Mouse (Mus musculus) stomach, embryonic 16.5 days (tissue): ENCODE results near the gene Tldc2. TPM values are rescaled to one million over a fixed set of nuclear protein-coding genes. Genes with fewer than 3 reads are reported as not detected.

Source experiments
- ATAC-seq: fragments of 200-750 bp; cut with Nextera tagmentation; 2 replicates; pipeline ENCODE4 v1.8.0; 2017; ENCODE audit warnings: moderate number of reproducible peaks, moderate TSS enrichment; ENCODE audit not compliant: insufficient read depth, low FRiP score
- H3K27ac ChIP-seq: fragments of 300-500 bp; sonication (generic); 2 replicates; pipeline ENCODE4 v1.5.1; 2014; ENCODE audit warnings: low read length
- H3K27me3 ChIP-seq: fragments of 300-500 bp; sonication (generic); 2 replicates; pipeline ENCODE4 v1.6.1; 2014; ENCODE audit warnings: low read length, control low read depth, mixed read lengths; ENCODE audit not compliant: control insufficient read depth, insufficient read depth
- H3K36me3 ChIP-seq: fragments of 300-500 bp; sonication (generic); 2 replicates; pipeline ENCODE4 v1.6.1; 2014; ENCODE audit warnings: low read length; ENCODE audit not compliant: control insufficient read depth, insufficient read depth
- H3K4me1 ChIP-seq: fragments of 300-500 bp; sonication (generic); 2 replicates; pipeline ENCODE4 v1.6.1; 2014; ENCODE audit warnings: low read length, control low read depth, mixed read lengths; ENCODE audit not compliant: control insufficient read depth, insufficient read depth
- H3K4me2 ChIP-seq: fragments of 300-500 bp; sonication (generic); 2 replicates; pipeline ENCODE4 v1.6.1; 2014; ENCODE audit warnings: low read depth, low read length, mixed read lengths
- H3K4me3 ChIP-seq: fragments of 300-500 bp; sonication (generic); replicated peaks from 2 replicates; pipeline ENCODE4 v1.5.1; 2014; ENCODE audit warnings: mild to moderate bottlenecking, low read length
- H3K9ac ChIP-seq: fragments of 300-500 bp; sonication (generic); 2 replicates; pipeline ENCODE4 v1.6.1; 2014; ENCODE audit warnings: low read length
- H3K9me3 ChIP-seq: fragments of 300-500 bp; sonication (generic); replicated peaks from 2 replicates; pipeline ENCODE4 v1.6.1; 2016; ENCODE audit warnings: low read length, control low read depth; ENCODE audit not compliant: control insufficient read depth
- WGBS: fragments of 180-500 bp; shearing (Covaris S2); extraction: QIAGEN DNeasy Blood & Tissue Kit; methylation state at CpG from one replicate; pipeline ENCODE4 v1.1.7; 2014; 5-methylcytosine and 5-hydroxymethylcytosine counted together
- polyA plus RNA-seq: library from polyadenylated mRNA; unstranded; fragments of >200 nt; fragmentation: Nextera tagmentation; extraction: Ambion mirVana; gene quantifications from 2 replicates; pipeline ENCODE4 v1.2.1, GENCODE M21; 2015

The Tldc2 gene
- polyA plus RNA-seq, 1 experiment from 2014 or later: not detected

DNA sequence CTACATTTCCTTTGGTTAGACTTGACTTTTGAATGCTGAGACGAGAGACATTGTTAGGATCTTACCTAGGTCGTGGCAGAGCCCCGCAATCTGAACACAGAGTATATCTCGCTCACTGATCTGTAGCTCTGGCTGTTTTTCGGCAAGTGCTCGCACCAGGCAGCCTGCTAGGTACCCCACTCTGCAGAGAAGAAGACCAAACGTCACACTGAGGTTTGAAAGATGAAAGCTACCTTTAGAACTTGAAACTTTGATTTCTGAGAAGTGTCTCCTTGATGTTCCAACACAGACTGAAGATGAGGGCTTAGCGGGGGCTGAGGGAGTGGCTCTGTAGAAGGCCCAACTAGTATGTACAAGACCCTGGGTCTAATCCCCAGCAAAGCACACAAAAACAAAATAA is 34.9 kb downstream of the Tldc2 start:
- WGBS: 90% methylated on average over 8 of the region's 8 CpGs
- no peaks in the 10 kb centered on the region for H3K9me3 ChIP-seq
- ATAC-seq: no peak
- no peaks in the 10 kb centered on the region for H3K4me1 ChIP-seq
- H3K4me2 ChIP-seq: no peak overlapping the region
- no peak overlapping the region for H3K4me3 ChIP-seq
- no peak overlapping the region for H3K27ac ChIP-seq
- H3K27me3 ChIP-seq: no peaks in the 10 kb centered on the region
- H3K9ac ChIP-seq: no peak overlapping the region
- no peaks in the 10 kb centered on the region for H3K36me3 ChIP-seq

DNA sequence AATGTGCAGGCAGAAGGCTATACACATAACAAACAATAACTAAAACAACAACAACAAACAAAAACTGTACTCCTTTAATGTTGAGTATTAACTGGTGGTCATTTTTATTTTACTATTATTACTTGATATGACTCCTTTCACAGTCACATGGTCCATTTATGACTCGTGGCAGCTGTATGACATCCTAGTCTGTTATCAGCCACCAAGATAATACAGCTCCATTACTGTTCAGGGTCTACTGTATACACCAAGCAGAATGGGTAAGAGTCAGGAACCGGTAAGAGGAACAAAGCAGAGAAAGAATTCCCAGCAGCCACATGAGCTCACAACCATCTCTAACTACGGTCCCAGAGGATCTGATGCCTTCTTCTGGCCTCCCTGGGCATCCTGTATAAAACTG is 38.4 kb downstream of the Tldc2 start:
- no peak overlapping the region for H3K4me3 ChIP-seq
- no peak overlapping the region for H3K27ac ChIP-seq
- no peak overlapping the region for H3K9ac ChIP-seq
- H3K9me3 ChIP-seq: no peaks in the 10 kb centered on the region
- no peaks in the 10 kb centered on the region for H3K27me3 ChIP-seq
- 78% methylated on average over 3 of the region's 3 CpGs for WGBS
- peaks cover under 1% of the 10 kb centered on the region; the same call in 1 of the 2 replicates for H3K4me1 ChIP-seq
- no peak for ATAC-seq
- no peaks in the 10 kb centered on the region for H3K36me3 ChIP-seq
- no peak overlapping the region for H3K4me2 ChIP-seq

GRCm38 (mm10) chr2:157127370-157127769 is 40.5 kb downstream of the Tldc2 start:
- Histone ChIP-seq H3K4me3 (no peak overlapping the region), H3K27me3 (no peaks in the 10 kb centered on the region), H3K9me3 (no peaks in the 10 kb centered on the region), H3K36me3 (no peaks in the 10 kb centered on the region), H3K4me1 (peaks cover 4% of the 10 kb centered on the region; the same call in 1 of the 2 replicates), H3K27ac (no peak overlapping the region), H3K9ac (no peak overlapping the region), H3K4me2 (no peak overlapping the region)
- no peak for ATAC-seq
- WGBS: 52% methylated on average over 3 of the region's 3 CpGs

DNA sequence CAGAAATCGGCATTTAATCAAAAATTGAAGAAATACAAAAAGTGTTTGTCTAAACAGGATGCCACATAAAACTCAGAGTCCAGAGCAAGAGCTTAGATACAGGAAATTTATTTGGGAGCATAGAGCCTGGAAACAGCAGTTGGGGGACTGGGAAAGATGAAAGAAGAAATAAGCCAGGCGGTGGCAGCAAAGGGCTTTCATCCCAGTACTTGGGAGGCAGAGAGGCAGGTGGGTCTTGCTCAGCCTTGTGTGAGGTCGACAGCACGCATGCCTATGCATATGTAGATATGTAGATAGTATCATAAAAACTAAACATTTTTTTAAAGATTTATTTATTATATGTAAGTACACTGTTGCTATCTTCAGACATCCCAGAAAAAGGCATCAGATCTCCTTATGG is 41.2 kb downstream of the Tldc2 start:
- H3K36me3 ChIP-seq: no peaks in the 10 kb centered on the region

DNA sequence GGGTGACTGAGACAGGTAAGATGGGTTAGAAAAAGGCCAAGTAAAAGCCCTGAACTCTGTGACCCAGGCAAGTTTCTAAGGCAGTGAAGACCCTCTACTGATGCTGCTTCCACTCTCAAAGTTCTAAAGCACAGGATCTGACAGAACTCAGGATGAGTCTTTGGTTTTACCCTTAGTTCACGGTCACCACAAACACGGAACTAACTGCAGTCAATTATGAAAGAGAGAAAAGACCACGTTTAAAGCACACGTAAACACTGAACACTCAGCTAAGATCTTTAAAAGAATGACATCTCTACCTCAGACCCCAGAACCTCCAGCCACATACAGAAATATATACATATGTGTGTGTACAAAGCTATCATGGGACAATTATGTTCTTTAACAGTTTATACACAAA is 42.2 kb downstream of the Tldc2 start:
- ATAC-seq: no peak
- Histone ChIP-seq H3K4me3 (no peak overlapping the region), H3K27me3 (no peaks in the 10 kb centered on the region), H3K36me3 (no peaks in the 10 kb centered on the region), H3K27ac (no peak overlapping the region), H3K4me2 (peak overlapping the region; percentile 23; the same call in 1 of the 2 replicates), H3K4me1 (peaks cover 7% of the 10 kb centered on the region), H3K9me3 (no peaks in the 10 kb centered on the region), H3K9ac (no peak overlapping the region)
- 60% methylated on average over 4 of the region's 4 CpGs for WGBS

More for the DNA sequence above, 41.2 kb downstream of the Tldc2 start:
- ATAC-seq: no peak
- no peak overlapping the region for H3K9ac ChIP-seq
- H3K4me1 ChIP-seq: peaks cover 4% of the 10 kb centered on the region; the same call in 1 of the 2 replicates
- H3K27ac ChIP-seq: no peak overlapping the region
- H3K4me3 ChIP-seq: no peak overlapping the region
- H3K9me3 ChIP-seq: no peaks in the 10 kb centered on the region
- H3K27me3 ChIP-seq: no peaks in the 10 kb centered on the region
- no peak overlapping the region for H3K4me2 ChIP-seq
- WGBS: 48% methylated on average over 4 of the region's 4 CpGs

- Histone ChIP-seq H3K4me3 (no peak overlapping the region), H3K36me3 (no peaks in the 10 kb centered on the region), H3K4me2 (peak overlapping the region; percentile 23), H3K9ac (no peak overlapping the region), H3K27ac (0 out of 2 replicates have a peak overlapping the region, but pooled peaks have one; percentile 3), H3K4me1 (peaks cover 8% of the 10 kb centered on the region), H3K27me3 (no peaks in the 10 kb centered on the region), H3K9me3 (no peaks in the 10 kb centered on the region)
- no peak for ATAC-seq
- WGBS: 53% methylated on average over 11 of the region's 11 CpGs
Measured at GRCm38 (mm10) chr2:157129601-157130164, 42.8 kb downstream of the Tldc2 start.

GRCm38 (mm10) chr2:157130813-157131514 is 44.1 kb downstream of the Tldc2 start:
- no peak overlapping the region for H3K4me3 ChIP-seq
- H3K4me2 ChIP-seq: peak overlapping the region; percentile 21; the same call in 1 of the 2 replicates
- H3K27me3 ChIP-seq: no peaks in the 10 kb centered on the region
- peaks cover 11% of the 10 kb centered on the region for H3K4me1 ChIP-seq
- WGBS: 73% methylated on average over 8 of the region's 8 CpGs
- H3K9me3 ChIP-seq: no peaks in the 10 kb centered on the region
- no peaks in the 10 kb centered on the region for H3K36me3 ChIP-seq
- H3K27ac ChIP-seq: peak overlapping the region; percentile 23; the same call in 1 of the 2 replicates
- H3K9ac ChIP-seq: no peak overlapping the region
- ATAC-seq: no peak

DNA sequence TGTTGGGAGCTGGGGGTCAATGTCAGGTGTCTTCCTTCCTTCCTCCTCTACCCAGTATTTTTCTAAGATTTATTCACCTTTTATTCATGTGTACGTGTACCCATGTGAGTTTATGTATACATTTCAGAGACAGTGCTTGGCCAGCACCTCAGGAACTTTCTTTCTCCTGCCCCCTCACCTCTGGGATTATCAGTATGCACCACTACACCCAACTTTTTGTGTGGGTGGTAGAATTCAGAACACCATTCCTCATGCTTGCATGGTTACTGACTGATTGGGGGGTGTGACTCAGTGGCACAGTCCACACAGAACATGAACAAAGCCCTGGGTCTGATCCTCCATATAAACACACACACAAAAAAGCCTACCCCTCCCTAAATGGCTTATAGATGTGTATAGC is 45.2 kb downstream of the Tldc2 start:
- 63% methylated on average over 1 of the region's 1 CpGs for WGBS
- H3K36me3 ChIP-seq: no peaks in the 10 kb centered on the region
- H3K27me3 ChIP-seq: no peaks in the 10 kb centered on the region
- H3K4me1 ChIP-seq: peaks cover 14% of the 10 kb centered on the region
- no peak overlapping the region for H3K4me2 ChIP-seq
- H3K9me3 ChIP-seq: no peaks in the 10 kb centered on the region
- no peak overlapping the region for H3K27ac ChIP-seq
- no peak for ATAC-seq
- no peak overlapping the region for H3K4me3 ChIP-seq
- no peak overlapping the region for H3K9ac ChIP-seq

GRCm38 (mm10) chr2:157132686-157133540 is 46.1 kb downstream of the Tldc2 start:
- Histone ChIP-seq H3K4me1 (peaks cover 14% of the 10 kb centered on the region), H3K4me2 (no peak overlapping the region), H3K9me3 (no peaks in the 10 kb centered on the region), H3K4me3 (no peak overlapping the region), H3K27ac (no peak overlapping the region), H3K36me3 (no peaks in the 10 kb centered on the region), H3K9ac (no peak overlapping the region), H3K27me3 (no peaks in the 10 kb centered on the region)
- ATAC-seq: no peak
- 80% methylated on average over 3 of the region's 3 CpGs for WGBS
